Mouse (Mus musculus): ENCODE data around the gene Pcbp1. TPM values are rescaled to one million over a fixed set of nuclear protein-coding genes. Genes with fewer than 3 reads are reported as not detected.

Pcbp1 gene
- polyA plus RNA-seq, 1 experiment from 2014 or later = 588 TPM

GRCm38 (mm10) chr6:86499571-86500109, 26.5 kb downstream of the Pcbp1 start:
- no peak overlapping the region for H3K4me3 ChIP-seq (ENCODE audit: low read depth, low read length)
- no peak for ATAC-seq (ENCODE audit: insufficient read depth)
- H3K36me3 ChIP-seq (ENCODE audit: insufficient read depth) = no peaks in the 10 kb centered on the region
- 46% methylated on average over 5 of the region's 5 CpGs for WGBS
- H3K4me2 ChIP-seq = no peak overlapping the region
- H3K9ac ChIP-seq = no peak overlapping the region
- no peaks in the 10 kb centered on the region for H3K27me3 ChIP-seq (ENCODE audit: insufficient read depth, low read length)
- peak overlapping the region; percentile 24; the same call in 1 of the 2 replicates for H3K27ac ChIP-seq (ENCODE audit: low read depth)
- TF ChIP-seq CTCF (IDR thresholded peaks at IDR 0.05; ENCODE audit: low read depth) = no peak
- no peak for DNase-seq
- H3K9me3 ChIP-seq (ENCODE audit: low read depth, low read length) = no peaks in the 10 kb centered on the region
- 0 out of 2 replicates have a peak, but pooled peaks cover 4% of the 10 kb centered on the region for H3K4me1 ChIP-seq (ENCODE audit: insufficient read depth)

GRCm38 (mm10) chr6:86497942-86498732, 28.0 kb downstream of the Pcbp1 start:
- no peak for DNase-seq
- H3K36me3 ChIP-seq (ENCODE audit: insufficient read depth) = no peaks in the 10 kb centered on the region
- 55% methylated on average over 11 of the region's 11 CpGs for WGBS
- peak overlapping the region; percentile 63 for H3K4me2 ChIP-seq
- H3K4me1 ChIP-seq (ENCODE audit: insufficient read depth) = 0 out of 2 replicates have a peak, but pooled peaks cover 4% of the 10 kb centered on the region
- ATAC-seq (ENCODE audit: insufficient read depth) = no peak
- no peaks in the 10 kb centered on the region for H3K27me3 ChIP-seq (ENCODE audit: insufficient read depth, low read length)
- H3K4me3 ChIP-seq (ENCODE audit: low read depth, low read length) = peak overlapping the region; percentile 32; the same call in 1 of the 2 replicates
- no peaks in the 10 kb centered on the region for H3K9me3 ChIP-seq (ENCODE audit: low read depth, low read length)
- peak overlapping the region; percentile 72; the same call in 1 of the 2 replicates for H3K27ac ChIP-seq (ENCODE audit: low read depth)
- peak overlapping the region; percentile 58 for H3K9ac ChIP-seq
- TF ChIP-seq CTCF (IDR thresholded peaks at IDR 0.05; ENCODE audit: low read depth) = no peak

DNA sequence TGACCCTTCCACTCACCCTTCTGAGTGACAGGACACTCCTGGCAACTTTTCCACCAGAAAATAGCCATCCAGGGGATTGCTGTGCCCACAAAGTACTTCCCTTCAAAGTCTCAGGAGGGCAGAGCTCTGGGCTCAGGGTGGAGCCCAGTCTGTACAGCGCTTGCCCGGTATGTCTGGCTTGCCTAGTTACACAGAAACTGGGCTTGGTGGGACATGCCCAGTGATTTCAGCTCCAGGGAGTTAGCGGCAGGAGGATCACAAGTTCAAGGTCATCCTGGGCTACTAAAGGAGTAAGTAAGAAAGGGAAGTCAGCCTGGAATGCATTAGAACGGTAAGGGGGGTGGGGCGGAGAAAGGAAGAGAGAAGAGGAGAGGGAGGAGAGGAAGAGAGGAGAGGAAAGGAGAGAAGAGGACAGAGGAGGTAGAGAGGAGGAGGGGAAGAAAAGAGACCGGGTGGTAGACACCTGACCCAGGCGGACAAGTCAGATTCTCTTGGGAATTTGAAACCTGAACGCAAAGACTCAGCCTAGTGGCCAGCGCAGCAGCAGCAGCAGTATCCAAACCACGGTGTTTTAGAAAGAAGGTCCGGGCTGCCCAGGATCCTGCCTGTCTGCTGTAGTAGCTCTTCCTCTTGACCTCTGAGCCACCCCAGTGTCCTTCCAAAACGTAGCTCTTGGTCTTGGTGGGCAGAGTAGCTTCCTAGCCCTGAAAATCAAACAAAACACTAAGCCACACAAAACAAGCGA, 28.9 kb downstream of the Pcbp1 start:
- Histone ChIP-seq H3K27me3 (ENCODE audit: insufficient read depth, low read length) (no peaks in the 10 kb centered on the region), H3K36me3 (ENCODE audit: insufficient read depth) (no peaks in the 10 kb centered on the region), H3K4me1 (ENCODE audit: insufficient read depth) (0 out of 2 replicates have a peak, but pooled peaks cover 4% of the 10 kb centered on the region), H3K9me3 (ENCODE audit: low read depth, low read length) (no peaks in the 10 kb centered on the region), H3K9ac (peak overlapping the region; percentile 58), H3K27ac (ENCODE audit: low read depth) (peak overlapping the region; percentile 72), H3K4me2 (peak overlapping the region; percentile 63), H3K4me3 (ENCODE audit: low read depth, low read length) (peak overlapping the region; percentile 32)
- TF ChIP-seq CTCF (IDR thresholded peaks at IDR 0.05; ENCODE audit: low read depth) = peak; percentile 45
- ATAC-seq (ENCODE audit: insufficient read depth) (peak; percentile 79), DNase-seq (peak; percentile 77)
- 12% methylated on average over 13 of the region's 13 CpGs for WGBS

DNA sequence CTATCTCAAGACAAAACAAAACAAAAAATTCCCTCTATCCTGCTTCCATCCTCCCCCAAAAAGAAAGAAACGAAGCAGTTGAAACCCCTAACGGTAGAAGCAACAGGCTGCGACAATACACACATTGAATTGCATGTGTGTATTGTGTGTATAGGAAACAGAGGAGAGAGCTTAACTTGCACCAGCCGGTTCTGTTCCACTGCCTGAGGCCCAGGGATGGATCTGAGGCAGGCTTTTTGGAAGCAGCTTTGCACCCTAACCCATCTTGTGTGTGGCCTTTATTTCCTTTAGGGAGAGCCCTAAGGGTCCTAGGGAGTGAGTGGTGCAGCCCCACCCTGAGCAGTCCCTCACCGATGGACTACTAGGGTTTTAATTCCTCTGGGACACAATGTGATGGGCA, 29.5 kb downstream of the Pcbp1 start:
- Histone ChIP-seq H3K36me3 (ENCODE audit: insufficient read depth) (no peaks in the 10 kb centered on the region), H3K9ac (peak overlapping the region; percentile 58), H3K4me1 (ENCODE audit: insufficient read depth) (0 out of 2 replicates have a peak, but pooled peaks cover 4% of the 10 kb centered on the region), H3K27ac (ENCODE audit: low read depth) (peak overlapping the region; percentile 72; the same call in 1 of the 2 replicates), H3K9me3 (ENCODE audit: low read depth, low read length) (no peaks in the 10 kb centered on the region), H3K4me3 (ENCODE audit: low read depth, low read length) (peak overlapping the region; percentile 32), H3K27me3 (ENCODE audit: insufficient read depth, low read length) (no peaks in the 10 kb centered on the region), H3K4me2 (peak overlapping the region; percentile 63)
- ATAC-seq (ENCODE audit: insufficient read depth) (0 out of 2 replicates have a peak, but pooled peaks have one; percentile 4), DNase-seq (no peak)
- 68% methylated on average over 5 of the region's 5 CpGs for WGBS
- TF ChIP-seq CTCF (IDR thresholded peaks at IDR 0.05; ENCODE audit: low read depth) = no peak

GRCm38 (mm10) chr6:86496127-86496526, 30.0 kb downstream of the Pcbp1 start:
- H3K4me3 ChIP-seq (ENCODE audit: low read depth, low read length) = no peak overlapping the region
- no peak overlapping the region; the same call in 1 of the 2 replicates for H3K4me2 ChIP-seq
- no peak for TF ChIP-seq CTCF (IDR thresholded peaks at IDR 0.05; ENCODE audit: low read depth)
- no peaks in the 10 kb centered on the region for H3K9me3 ChIP-seq (ENCODE audit: low read depth, low read length)
- WGBS = 72% methylated on average over 8 of the region's 8 CpGs
- H3K4me1 ChIP-seq (ENCODE audit: insufficient read depth) = 0 out of 2 replicates have a peak, but pooled peaks cover 4% of the 10 kb centered on the region
- no peak for DNase-seq
- no peaks in the 10 kb centered on the region for H3K36me3 ChIP-seq (ENCODE audit: insufficient read depth)
- peak overlapping the region; percentile 72; the same call in 1 of the 2 replicates for H3K27ac ChIP-seq (ENCODE audit: low read depth)
- ATAC-seq (ENCODE audit: insufficient read depth) = no peak
- no peaks in the 10 kb centered on the region for H3K27me3 ChIP-seq (ENCODE audit: insufficient read depth, low read length)
- H3K9ac ChIP-seq = no peak overlapping the region

DNA sequence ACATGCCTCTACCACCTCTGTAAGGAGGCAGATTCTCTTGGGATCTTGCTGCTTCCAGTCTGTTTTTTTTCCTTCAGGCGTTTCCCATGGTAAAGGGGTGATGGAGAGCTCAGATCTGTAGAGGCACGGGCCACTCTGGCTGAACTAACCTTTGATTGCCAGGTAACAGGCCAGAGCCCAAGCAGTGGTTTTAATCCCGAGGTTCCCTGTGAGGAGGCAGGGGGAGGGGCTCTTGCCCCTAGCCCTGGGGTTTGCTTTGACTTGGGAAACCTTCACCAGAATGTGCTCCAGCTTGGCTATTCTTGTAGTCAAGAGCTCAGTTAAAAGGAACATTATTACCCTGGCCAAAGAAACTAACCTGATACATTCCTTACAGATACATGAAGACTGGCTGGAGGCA, 30.5 kb downstream of the Pcbp1 start:
- TF ChIP-seq CTCF (IDR thresholded peaks at IDR 0.05; ENCODE audit: low read depth) = no peak
- 42% methylated on average over 3 of the region's 3 CpGs for WGBS
- no peaks in the 10 kb centered on the region for H3K27me3 ChIP-seq (ENCODE audit: insufficient read depth, low read length)
- no peaks in the 10 kb centered on the region for H3K9me3 ChIP-seq (ENCODE audit: low read depth, low read length)
- no peak for DNase-seq
- H3K4me3 ChIP-seq (ENCODE audit: low read depth, low read length) = no peak overlapping the region
- H3K9ac ChIP-seq = no peak overlapping the region
- H3K4me1 ChIP-seq (ENCODE audit: insufficient read depth) = 0 out of 2 replicates have a peak, but pooled peaks cover 4% of the 10 kb centered on the region
- no peak overlapping the region for H3K4me2 ChIP-seq
- H3K27ac ChIP-seq (ENCODE audit: low read depth) = no peak overlapping the region
- H3K36me3 ChIP-seq (ENCODE audit: insufficient read depth) = no peaks in the 10 kb centered on the region
- no peak for ATAC-seq (ENCODE audit: insufficient read depth)

All from lung, embryonic 14.5 days (tissue).